Comparison of ENCODE assay signal across 8 mouse cellular contexts in the genomic region with DNA sequence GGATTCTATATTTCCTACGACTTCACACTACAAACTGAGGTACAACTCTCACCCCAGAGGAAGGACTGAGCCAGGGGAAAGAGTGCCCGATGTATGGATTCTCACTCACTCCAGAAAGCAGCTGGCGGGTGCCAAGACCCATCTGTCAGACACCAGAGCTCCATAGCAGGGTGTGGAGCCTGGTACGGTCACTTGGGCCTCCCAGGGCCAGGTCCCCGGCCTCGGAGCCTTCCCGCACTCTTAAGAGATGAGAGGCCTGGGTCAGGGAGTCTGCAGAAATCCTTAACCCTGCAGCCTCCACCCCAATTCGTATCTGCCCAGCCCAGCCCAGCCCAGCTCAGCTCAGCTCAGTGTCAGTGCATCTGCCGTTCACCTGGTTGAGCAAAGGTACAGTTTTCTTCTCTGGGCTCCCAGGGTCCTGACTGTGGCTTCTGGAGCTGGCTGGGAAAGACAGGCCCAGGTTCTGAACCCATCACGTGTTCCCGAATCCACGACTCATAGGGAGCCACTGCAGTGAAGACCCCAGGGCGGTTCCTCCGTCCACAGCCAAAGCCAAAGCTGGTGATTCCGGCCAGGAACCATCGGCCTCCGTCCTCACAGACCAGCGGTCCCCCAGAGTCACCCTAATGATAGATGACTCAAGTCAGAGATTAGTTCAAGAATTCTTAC. TPM values are rescaled to one million over a fixed set of nuclear protein-coding genes. Genes with fewer than 3 reads are reported as not detected.
A peak's percentile ranks its signal among the peaks of the same experiment; 100 is the strongest.
DNase-seq lines count a peak whose midpoint lies in the region; ATAC-seq and TF ChIP-seq lines count a peak whose summit lies in the region.

No protein-coding gene starts in this region.

- TF ChIP-seq CTCF in liver, postnatal 0 days (IDR thresholded peaks at IDR 0.05; ENCODE audit: low read depth): no peak

- peaks cover 44% of the 10 kb centered on the region for H3K4me1 ChIP-seq in heart, embryonic 10.5 days
- H3K4me1 ChIP-seq in ES-E14 (ENCODE audit: control insufficient read depth in 2 of 2, insufficient read depth in 2 of 2, low read length in 2 of 2, poor library complexity in 1 of 2): peaks cover 11 to 23% of the 10 kb centered on the region in 2 experiments; a peak in 3 of 4 replicates
- peaks cover 13% of the 10 kb centered on the region for H3K4me1 ChIP-seq in heart, embryonic 15.5 days (replicated peaks)
- peaks cover 22% of the 10 kb centered on the region for H3K4me1 ChIP-seq in liver, postnatal 0 days (ENCODE audit: insufficient read depth)

- peaks cover 6% of the 10 kb centered on the region; the same call in 1 of the 2 replicates for H3K27me3 ChIP-seq in heart, embryonic 10.5 days (ENCODE audit: insufficient read depth, poor library complexity, severe bottlenecking)
- H3K27me3 ChIP-seq in heart, embryonic 15.5 days: no peaks in the 10 kb centered on the region
- H3K27me3 ChIP-seq in liver, postnatal 0 days (ENCODE audit: insufficient read depth, low read length): no peaks in the 10 kb centered on the region

- 0 out of 2 replicates have a peak, but pooled peaks cover 4% of the 10 kb centered on the region for H3K36me3 ChIP-seq in heart, embryonic 10.5 days
- H3K36me3 ChIP-seq in ES-E14 (ENCODE audit: control insufficient read depth, insufficient read depth, low read length, poor library complexity, severe bottlenecking): no peaks in the 10 kb centered on the region
- no peaks in the 10 kb centered on the region for H3K36me3 ChIP-seq in heart, embryonic 15.5 days
- H3K36me3 ChIP-seq in liver, postnatal 0 days (replicated peaks; ENCODE audit: insufficient read depth, low read length): no peaks in the 10 kb centered on the region

- no peaks in the 10 kb centered on the region for H3K9me3 ChIP-seq in heart, embryonic 10.5 days
- no peaks in the 10 kb centered on the region for H3K9me3 ChIP-seq in ES-E14 (ENCODE audit: control insufficient read depth, insufficient read depth, low read depth, low read length)
- no peaks in the 10 kb centered on the region for H3K9me3 ChIP-seq in heart, embryonic 15.5 days (replicated peaks)
- no peaks in the 10 kb centered on the region for H3K9me3 ChIP-seq in liver, postnatal 0 days (ENCODE audit: low read length)

- ATAC-seq in heart, embryonic 15.5 days (replicated peaks; ENCODE audit: insufficient number of reproducible peaks, insufficient read depth, low FRiP score, low read depth): no peak
- no peak for ATAC-seq in liver, postnatal 0 days

- H3K27ac ChIP-seq in heart, embryonic 10.5 days: 0 out of 2 replicates have a peak overlapping the region, but pooled peaks have one; percentile 92
- no peak overlapping the region; the same call in 1 of the 2 replicates for H3K27ac ChIP-seq in ES-E14 (ENCODE audit: insufficient read depth, low read depth, low read length, poor library complexity, severe bottlenecking)
- H3K27ac ChIP-seq in heart, embryonic 15.5 days: peak overlapping the region; percentile 70; the same call in 1 of the 2 replicates
- H3K27ac ChIP-seq in liver, postnatal 0 days (ENCODE audit: low read depth): no peak overlapping the region

- H3K4me3 ChIP-seq in heart, embryonic 10.5 days: peak overlapping the region; percentile 88
- peak overlapping the region; percentile 81 to 89 for H3K4me3 ChIP-seq in ES-E14 (ENCODE audit: insufficient read depth in 1 of 2, low read depth in 1 of 2, low read length in 2 of 2, poor library complexity in 1 of 2, severe bottlenecking in 1 of 2)
- peak overlapping the region; percentile 85 for H3K4me3 ChIP-seq in heart, embryonic 15.5 days
- H3K4me3 ChIP-seq in liver, postnatal 0 days (ENCODE audit: low read depth, low read length): peak overlapping the region; percentile 61

- no peak for DNase-seq in heart, embryonic 10.5 days (ENCODE audit: low spot score)
- no peak for DNase-seq in heart, postnatal 10 days
- DNase-seq in ES-E14 (ENCODE audit: low read depth, low spot score) (no peak), adipocyte (ENCODE audit: low spot score) (no peak)
- no peak for DNase-seq in liver, postnatal 0 days
- DNase-seq in layer of hippocampus, postnatal 10 days (ENCODE audit: low spot score in 2 of 2): no peak
- DNase-seq in left cerebral cortex, adult 8-10 months (ENCODE audit: low spot score in 2 of 2): no peak

- peak overlapping the region; percentile 91 for H3K9ac ChIP-seq in ES-E14 (ENCODE audit: insufficient read depth, low read depth, low read length, poor library complexity, severe bottlenecking)
- peak overlapping the region; percentile 88 for H3K9ac ChIP-seq in heart, embryonic 15.5 days
- peak overlapping the region; percentile 69 for H3K9ac ChIP-seq in liver, postnatal 0 days (replicated peaks)

- in situ Hi-C loops in ES-E14 (cut with MboI; ENCODE audit: low sequenced_read_pairs in 2 of 2, unreplicated experiment in 2 of 2): no loop called here

- no peak for TF ChIP-seq EP300 in liver, postnatal 0 days (IDR thresholded peaks at IDR 0.05; ENCODE audit: low read depth)

- peak overlapping the region; percentile 97 for H3K4me2 ChIP-seq in heart, embryonic 15.5 days
- peak overlapping the region; percentile 98 for H3K4me2 ChIP-seq in liver, postnatal 0 days (ENCODE audit: low read depth, low read length)

- intact Hi-C loops in heart, postnatal 10 days (cut with DNase I): loop anchor here (5.0 kb wide), 1 partner anchor 164 kb away; no protein-coding TSS in a partner anchor

- WGBS in heart, embryonic 10.5 days: 56% methylated on average over 18 of the region's 18 CpGs
- 53% methylated on average over 18 of the region's 18 CpGs for WGBS in heart, embryonic 15.5 days
- WGBS in liver, postnatal 0 days (ENCODE audit: insufficient replicate concordance): 56% methylated on average over 18 of the region's 18 CpGs

TF ChIP-seq in ES-E14, 5 proteins besides CTCF, POLR2A, EP300 and RAD21:
- no peak for TF ChIP-seq HCFC1 (IDR thresholded peaks at IDR 0.05; ENCODE audit: borderline replicate concordance, insufficient read depth, low read length)
- no peak for TF ChIP-seq ZC3H11A (IDR thresholded peaks at IDR 0.05; ENCODE audit: borderline replicate concordance, low read depth, low read length)
- TF ChIP-seq CHD2 (IDR thresholded peaks at IDR 0.05; ENCODE audit: low read depth, low read length): no peak
- no peak for TF ChIP-seq ZNF384 (IDR thresholded peaks at IDR 0.05; ENCODE audit: low read depth, low read length)
- no peak for TF ChIP-seq MAFK (IDR thresholded peaks at IDR 0.05; ENCODE audit: insufficient read depth, low read depth, low read length)

RNA-seq across cellular contexts. Expression of gene Prss8, which starts 6.4 kb away (rescaled TPM):
- 2.3 and 8.9 TPM in 2 replicates for polyA plus RNA-seq in heart, embryonic 10.5 days (2016; fragmentation: Nextera tagmentation; extraction: Ambion mirVana)
- total RNA-seq in heart, postnatal 10 days (2021): not detected
- total RNA-seq in ES-E14 (2012; rRNA removed): 11.3 and 16.5 TPM in 2 replicates
- 1.9 and 6.0 TPM in 2 replicates for polyA plus RNA-seq in heart, embryonic 15.5 days (2015; fragmentation: Nextera tagmentation; extraction: Ambion mirVana)
- 13.7 and 15.2 TPM in 2 replicates for polyA plus RNA-seq in liver, postnatal 0 days (2015; fragmentation: Nextera tagmentation; extraction: Ambion mirVana)
- total RNA-seq in layer of hippocampus, postnatal 10 days (2021): 1 to 10 TPM; 1.7 to 1.8 TPM
- under 1 TPM in 2 of 4 experiments, not detected in 2; 0.33 to 0.82 TPM for total RNA-seq in left cerebral cortex, adult 8-10 months (2022)

RNA-seq across cellular contexts. Expression of gene Prss36, which starts 10.2 kb away (rescaled TPM):
- 10.9 and 13.0 TPM in 2 replicates for polyA plus RNA-seq in heart, embryonic 10.5 days (2016; fragmentation: Nextera tagmentation; extraction: Ambion mirVana)
- total RNA-seq in heart, postnatal 10 days (2021): 1 to 10 TPM; 5.0 to 6.6 TPM
- 15.3 and 15.4 TPM in 2 replicates for total RNA-seq in ES-E14 (2012; rRNA removed)
- 7.9 and 10.0 TPM in 2 replicates for polyA plus RNA-seq in heart, embryonic 15.5 days (2015; fragmentation: Nextera tagmentation; extraction: Ambion mirVana)
- polyA plus RNA-seq in liver, postnatal 0 days (2015; fragmentation: Nextera tagmentation; extraction: Ambion mirVana): 3.3 and 4.5 TPM in 2 replicates
- total RNA-seq in layer of hippocampus, postnatal 10 days (2021): 10 to 100 TPM; 15.0 to 17.0 TPM
- 1 to 10 TPM; 6.2 to 9.2 (median 8.0) TPM for total RNA-seq in left cerebral cortex, adult 8-10 months (2022)

RNA-seq across cellular contexts. Expression of gene Kat8, which starts 24.0 kb away (rescaled TPM):
- polyA plus RNA-seq in heart, embryonic 10.5 days (2016; fragmentation: Nextera tagmentation; extraction: Ambion mirVana): 31.0 and 39.7 TPM in 2 replicates
- 10 to 100 TPM; 12.7 to 14.6 TPM for total RNA-seq in heart, postnatal 10 days (2021)
- total RNA-seq in ES-E14 (2012; rRNA removed): 35.1 and 35.6 TPM in 2 replicates
- 23.5 and 27.6 TPM in 2 replicates for polyA plus RNA-seq in heart, embryonic 15.5 days (2015; fragmentation: Nextera tagmentation; extraction: Ambion mirVana)
- 12.5 and 13.2 TPM in 2 replicates for polyA plus RNA-seq in liver, postnatal 0 days (2015; fragmentation: Nextera tagmentation; extraction: Ambion mirVana)
- 10 to 100 TPM; 25.8 to 28.2 TPM for total RNA-seq in layer of hippocampus, postnatal 10 days (2021)
- total RNA-seq in left cerebral cortex, adult 8-10 months (2022): 10 to 100 TPM; 25.3 to 33.8 (median 27.6) TPM

RNA-seq across cellular contexts. Expression of gene Fus, which starts 30.9 kb away (rescaled TPM):
- polyA plus RNA-seq in heart, embryonic 10.5 days (2016; fragmentation: Nextera tagmentation; extraction: Ambion mirVana): 280 and 362 TPM in 2 replicates
- 100 to 1,000 TPM; 297 to 307 TPM for total RNA-seq in heart, postnatal 10 days (2021)
- total RNA-seq in ES-E14 (2012; rRNA removed): 91.6 and 142 TPM in 2 replicates
- polyA plus RNA-seq in heart, embryonic 15.5 days (2015; fragmentation: Nextera tagmentation; extraction: Ambion mirVana): 254 and 307 TPM in 2 replicates
- 94.5 and 99.2 TPM in 2 replicates for polyA plus RNA-seq in liver, postnatal 0 days (2015; fragmentation: Nextera tagmentation; extraction: Ambion mirVana)
- total RNA-seq in layer of hippocampus, postnatal 10 days (2021): 100 to 1,000 TPM; 423 to 445 TPM
- 100 to 1,000 TPM; 329 to 369 (median 354) TPM for total RNA-seq in left cerebral cortex, adult 8-10 months (2022)

RNA-seq across cellular contexts. Expression of gene Bckdk, which starts 32.5 kb away (rescaled TPM):
- polyA plus RNA-seq in heart, embryonic 10.5 days (2016; fragmentation: Nextera tagmentation; extraction: Ambion mirVana): 143 and 176 TPM in 2 replicates
- total RNA-seq in heart, postnatal 10 days (2021): 10 to 100 TPM; 96.6 to 98.5 TPM
- 53.9 and 56.4 TPM in 2 replicates for total RNA-seq in ES-E14 (2012; rRNA removed)
- polyA plus RNA-seq in heart, embryonic 15.5 days (2015; fragmentation: Nextera tagmentation; extraction: Ambion mirVana): 122 and 145 TPM in 2 replicates
- 30.5 and 32.5 TPM in 2 replicates for polyA plus RNA-seq in liver, postnatal 0 days (2015; fragmentation: Nextera tagmentation; extraction: Ambion mirVana)
- 10 to 100 TPM; 45.9 to 48.6 TPM for total RNA-seq in layer of hippocampus, postnatal 10 days (2021)
- total RNA-seq in left cerebral cortex, adult 8-10 months (2022): 10 to 100 TPM; 39.4 to 47.5 (median 44.3) TPM

Comparison
In these comparisons a context has a peak if more than half of its experiments do, and no peak if none do; other contexts are left out.
1. H3K27ac ChIP-seq: peak in heart, embryonic 10.5 days (single experiment) and heart, embryonic 15.5 days (single experiment); none in ES-E14 (single experiment) and liver, postnatal 0 days (single experiment).
2. Peak in every context shown above with its lines, with median percentiles within 50 percentile points of each other: H3K4me3 ChIP-seq and H3K9ac ChIP-seq.